Mouse (Mus musculus) left cerebral cortex, postnatal 25 days (tissue): Measurements from ENCODE around the gene Hydin. TPM values are rescaled to one million over a fixed set of nuclear protein-coding genes. Genes with fewer than 3 reads are reported as not detected.
"Not testable (repeated sequence)": the region's sequence is repeated elsewhere in the genome, so short reads cannot be mapped to it uniquely, and the experiment has no call there.

Source experiments
- DNase-seq, 2 experiments: peaks; one replicate each; pipeline ENCODE4 v3.0.0; 2022; ENCODE audit warnings: low spot score in 2 of 2, mixed read lengths in 1 of 2
- intact Hi-C: fragments of 180-260 bp; cut with DNase I; formaldehyde crosslinking; loops from one replicate; pipeline ENCODE4 v1.15.1; 2025
- total RNA-seq, 2 experiments: library from RNA; stranded (reverse); gene quantifications; 2 replicates each; pipeline ENCODE4 v1.2.3; 2021

Gene Hydin
- total RNA-seq, 2 experiments from 2014 or later, result 0.39 to 0.41 TPM

DNA sequence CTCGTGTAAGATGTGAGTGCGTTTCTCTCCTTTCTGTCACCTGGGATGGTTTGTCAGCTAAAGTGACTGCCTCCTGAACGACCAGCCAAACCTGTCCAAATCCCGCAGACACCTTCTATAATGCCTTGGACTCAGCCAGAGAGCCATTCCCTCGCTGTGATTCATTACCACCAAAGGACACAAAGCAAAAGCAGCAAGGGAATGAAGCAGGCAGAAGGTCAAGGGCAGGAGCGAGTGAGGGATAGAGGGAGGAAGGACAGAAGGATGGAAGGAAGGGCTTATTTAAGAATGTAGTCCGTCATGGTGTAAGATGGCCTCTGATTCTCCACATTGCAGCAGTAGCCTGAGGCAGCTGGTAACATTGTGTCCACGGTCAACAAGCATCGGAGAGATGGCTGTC, 229.5 kb downstream of the Hydin start:
- intact Hi-C loops, result no loop called here
- DNase-seq, result no peak

DNA sequence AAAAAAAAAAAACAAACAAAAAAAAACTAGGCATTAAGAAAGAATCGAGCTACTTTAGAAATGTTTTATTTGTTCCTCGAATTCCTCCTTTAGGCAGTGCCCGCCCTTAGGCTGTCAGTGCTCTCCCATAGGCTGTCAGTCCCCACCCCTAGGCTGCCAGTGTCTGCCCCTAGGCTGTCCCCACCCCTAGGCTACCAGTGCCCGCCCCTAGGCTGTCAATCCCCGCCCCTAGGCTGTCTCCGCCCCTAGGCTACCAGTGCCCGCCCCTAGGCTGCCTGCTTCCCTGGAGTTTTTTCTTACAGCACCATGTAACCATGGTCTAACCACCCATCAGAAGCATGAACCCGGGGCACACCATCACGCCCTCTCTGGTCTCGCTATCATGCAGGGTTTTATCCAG, 233.5 kb downstream of the Hydin start:
- no peak for DNase-seq
- intact Hi-C loops, result no loop called here

DNA sequence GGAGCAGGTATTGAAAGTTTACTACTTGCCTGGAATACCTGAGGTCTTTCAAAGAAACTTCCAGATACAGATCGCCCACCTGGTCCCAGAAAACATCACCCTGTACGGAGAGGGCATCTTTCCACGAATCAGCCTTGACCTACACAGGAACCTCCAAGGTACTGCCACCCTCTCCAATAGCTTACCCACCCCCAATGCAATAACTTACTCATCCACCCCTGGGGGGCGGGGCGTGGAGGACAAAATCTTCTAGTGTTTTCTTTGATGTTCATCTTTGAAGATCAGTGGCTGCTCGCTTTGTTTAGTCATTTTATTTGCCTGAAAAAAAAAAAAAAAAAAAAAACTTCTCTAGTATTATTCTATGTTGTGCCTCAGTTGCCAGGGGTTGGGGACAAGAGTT, 233.9 kb downstream of the Hydin start:
- no peak for DNase-seq
- intact Hi-C loops, result no loop called here

DNA sequence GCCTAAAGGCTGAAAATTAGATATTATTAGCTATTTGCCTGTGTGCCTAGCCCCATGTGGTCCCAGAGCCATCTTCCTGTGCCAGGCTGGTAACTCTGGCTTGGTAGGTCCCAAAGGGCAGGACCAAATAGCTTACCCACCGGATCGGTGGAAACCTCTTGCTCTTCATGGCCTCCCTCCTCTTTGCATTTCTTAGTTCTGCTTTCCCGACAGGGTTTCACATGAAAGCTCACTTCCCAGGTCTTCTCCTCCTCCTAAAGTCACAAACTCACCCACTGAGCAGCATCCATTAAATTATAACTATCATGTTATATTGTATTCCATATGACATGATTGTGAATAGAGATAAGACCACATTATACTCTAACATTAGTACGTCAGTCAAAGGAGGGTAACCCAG, 234.6 kb downstream of the Hydin start:
- DNase-seq, result no peak
- intact Hi-C loops, result no loop called here

DNA sequence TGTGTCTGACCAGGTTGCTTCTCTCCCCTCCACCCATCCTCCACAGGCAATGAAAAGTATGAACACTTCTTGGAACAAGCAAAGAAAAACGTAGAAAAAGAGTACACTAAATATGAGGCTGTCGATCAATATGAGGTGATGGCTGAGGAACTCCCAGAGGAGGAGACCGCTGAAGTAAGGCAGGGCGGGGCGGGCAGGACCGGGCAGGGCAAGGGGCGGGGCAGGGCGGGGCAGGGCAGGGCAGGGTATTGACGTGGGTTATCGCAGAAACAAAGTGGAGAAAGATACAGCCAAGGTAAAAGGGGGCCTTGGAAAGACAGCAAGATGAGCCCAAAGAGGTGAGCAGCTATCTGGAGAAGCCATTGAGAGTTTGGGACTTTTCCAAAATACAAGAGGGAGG, 236.1 kb downstream of the Hydin start:
- intact Hi-C loops, result no loop called here
- DNase-seq, result no peak

DNA sequence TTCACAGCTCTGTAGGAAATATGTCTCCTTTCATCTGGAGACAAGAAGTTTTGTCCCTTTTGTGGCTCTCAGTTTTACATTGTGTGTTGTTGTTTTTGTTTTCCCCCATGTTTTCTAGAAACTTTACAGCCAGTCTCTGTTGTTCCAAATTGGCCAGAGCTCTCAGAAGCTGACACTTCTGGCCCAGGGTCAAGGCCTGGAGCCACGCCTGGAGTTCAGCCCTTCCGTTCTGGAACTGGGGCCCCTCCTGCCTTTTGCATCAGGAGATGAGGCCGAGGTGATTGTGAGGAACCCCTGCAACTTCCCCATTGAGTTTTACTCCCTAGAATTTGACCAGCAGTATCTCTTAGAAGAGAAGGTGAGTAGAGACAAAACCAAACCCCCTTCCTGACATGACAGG, 242.0 kb downstream of the Hydin start:
- intact Hi-C loops, result loop anchor here (5.0 kb wide), 1 partner anchor 99 kb away; no protein-coding TSS in a partner anchor
- no peak for DNase-seq

DNA sequence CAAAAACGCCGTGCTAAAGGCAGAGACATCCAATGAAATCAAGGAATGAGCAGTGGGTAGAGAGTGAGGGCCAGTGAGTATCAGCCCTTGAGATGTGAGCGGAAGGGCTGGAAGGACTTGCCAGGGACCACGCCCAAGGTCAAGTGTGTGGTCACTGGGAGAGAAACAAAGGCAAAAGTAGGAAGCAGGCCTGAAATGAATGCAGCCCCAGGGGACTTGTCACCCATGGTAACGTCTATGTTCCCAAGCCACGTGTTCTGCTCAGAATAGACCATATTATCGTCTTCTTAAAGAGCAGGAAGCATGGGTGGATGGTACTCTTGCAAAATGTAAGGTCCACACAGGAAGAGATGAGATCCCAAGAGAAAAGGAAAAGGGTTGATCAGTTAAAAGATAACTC, 253.0 kb downstream of the Hydin start:
- DNase-seq, result no peak
- intact Hi-C loops, result no loop called here

DNA sequence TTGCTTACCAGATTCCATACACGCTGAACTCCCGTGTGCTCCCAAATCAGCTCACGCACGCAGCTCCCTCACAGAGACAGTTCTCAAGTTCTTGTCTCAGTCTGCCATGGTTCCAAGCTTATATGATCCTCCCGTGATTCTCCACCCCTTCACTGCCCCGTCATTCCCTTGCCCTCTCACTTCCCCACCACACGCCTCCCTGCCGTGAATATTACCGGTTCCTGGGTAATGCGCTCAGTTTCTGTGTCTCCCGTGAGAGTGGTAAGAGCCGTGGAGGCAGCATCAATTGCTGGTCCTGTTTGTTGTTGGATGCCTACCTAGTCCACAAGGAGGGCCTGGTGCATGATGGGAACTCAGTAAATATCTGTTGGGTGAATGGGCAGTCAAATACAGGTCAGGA, 255.1 kb downstream of the Hydin start:
- intact Hi-C loops, result no loop called here
- no peak for DNase-seq

DNA sequence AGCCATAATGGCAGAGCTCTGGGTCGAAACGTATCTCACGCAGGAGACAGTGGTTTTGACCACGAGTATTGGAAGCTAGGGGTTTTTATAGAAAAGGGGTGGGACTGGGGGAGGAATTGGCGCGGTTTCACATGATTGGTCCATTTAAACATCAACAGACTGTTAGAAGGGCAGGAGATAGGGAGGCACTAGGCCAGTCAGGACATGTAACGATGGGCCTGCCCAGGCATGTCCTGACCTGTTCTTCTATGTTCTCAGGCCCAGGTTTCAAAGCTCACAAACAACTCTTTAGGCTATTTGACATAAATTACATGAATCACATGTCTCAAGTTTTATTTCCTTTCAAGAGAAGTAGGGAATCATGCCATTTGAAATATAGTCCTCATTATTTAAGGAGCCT, 255.7 kb downstream of the Hydin start:
- DNase-seq, intact Hi-C loops: not testable (repeated sequence)

DNA sequence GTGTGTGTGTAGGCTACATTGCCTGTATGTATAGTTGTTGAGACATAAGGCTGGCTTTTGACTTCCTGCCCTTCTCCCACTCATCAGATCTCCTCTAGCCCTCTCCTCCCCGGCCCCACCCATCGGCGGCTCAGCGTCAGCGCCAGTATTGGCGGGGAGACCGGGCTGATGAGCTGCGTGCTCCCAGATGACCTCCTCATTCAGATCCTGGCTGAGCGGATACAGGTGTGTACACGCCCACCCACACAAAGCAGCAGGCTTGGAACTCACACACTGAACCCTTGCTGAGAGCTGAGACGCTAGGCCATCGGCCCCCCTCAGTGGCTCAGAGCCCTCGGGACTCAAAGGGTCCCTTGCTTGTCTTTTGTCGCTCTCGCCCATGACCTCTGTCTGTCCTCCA, 256.2 kb downstream of the Hydin start:
- intact Hi-C loops, result no loop called here

DNA sequence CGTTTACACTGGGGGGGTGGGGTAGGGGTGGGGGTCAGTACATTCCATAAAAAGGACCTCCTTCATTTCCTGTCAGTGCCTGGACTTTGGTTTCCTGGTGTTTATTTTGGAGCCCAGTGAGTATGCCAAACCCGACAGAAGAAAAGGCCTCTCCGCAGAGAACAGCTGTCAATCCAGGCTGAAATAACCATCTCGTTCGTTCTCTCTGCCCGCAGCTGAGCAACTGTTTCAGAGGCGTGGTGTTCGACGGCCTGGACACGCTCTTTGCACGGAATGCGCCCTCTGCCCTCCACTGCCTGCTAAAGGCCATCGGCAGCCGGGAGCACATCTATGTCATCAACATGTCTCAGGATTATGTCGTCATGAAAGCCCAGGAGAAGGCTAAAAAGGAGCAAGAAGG, 258.5 kb downstream of the Hydin start:
- intact Hi-C loops, result no loop called here

More for the DNA sequence above, 256.2 kb downstream of the Hydin start:
- DNase-seq, result no peak

DNA sequence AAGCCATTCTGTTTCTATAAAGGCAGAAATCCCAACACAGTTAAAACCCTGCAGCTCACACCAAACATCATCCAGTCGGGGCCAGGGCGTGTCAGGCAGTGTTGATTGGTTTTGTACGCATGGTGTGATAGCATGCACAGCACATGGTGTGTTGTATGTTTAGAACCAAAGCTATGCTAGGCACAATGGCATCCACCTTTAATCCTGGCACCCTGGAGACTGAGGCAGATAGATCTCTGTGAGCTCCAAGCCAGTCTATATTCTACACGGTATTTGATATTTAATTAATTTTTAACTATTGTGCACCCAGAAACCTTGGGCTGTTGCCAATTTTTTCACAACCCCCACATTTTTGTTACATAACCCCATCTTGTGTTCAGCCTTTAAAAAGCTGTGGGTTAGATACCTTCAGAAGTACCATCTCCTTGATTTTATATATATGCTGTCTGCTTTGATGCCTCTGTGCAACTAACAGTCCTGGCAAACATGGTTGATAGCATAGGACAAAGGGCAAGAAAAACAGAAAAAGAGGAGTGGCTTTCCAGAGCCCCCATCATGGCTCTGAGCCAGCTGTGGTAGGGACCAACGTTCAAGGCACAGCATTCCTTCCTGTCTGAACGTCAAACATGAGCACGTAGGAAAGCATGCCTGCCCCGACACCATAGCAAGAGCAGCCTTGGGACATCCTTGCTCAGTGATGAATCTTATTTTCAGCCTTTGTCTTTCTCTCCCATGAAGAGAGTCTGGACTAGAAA, 263.4 kb downstream of the Hydin start:
- intact Hi-C loops, result no loop called here
- no peak for DNase-seq

More for the DNA sequence above, 258.5 kb downstream of the Hydin start:
- no peak for DNase-seq

DNA sequence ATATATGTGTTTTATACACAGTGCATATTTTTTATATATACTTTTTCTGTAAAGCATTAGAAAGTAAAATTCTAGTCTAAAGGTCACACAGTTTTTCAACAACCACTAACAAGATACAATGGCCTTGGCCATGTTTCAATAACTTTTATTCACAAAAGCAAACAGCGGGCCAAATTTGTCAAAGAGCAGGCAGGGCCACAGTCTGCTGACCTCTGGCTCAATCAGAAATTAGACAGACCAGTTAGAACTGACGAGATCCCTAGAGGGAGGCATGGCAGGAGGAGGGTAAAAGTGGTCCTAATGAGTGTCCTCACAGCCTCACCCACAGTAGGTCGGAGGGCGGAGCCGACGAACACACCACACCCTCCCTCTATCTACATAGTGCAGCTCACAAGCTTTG, 267.0 kb downstream of the Hydin start:
- intact Hi-C loops, result no loop called here
- DNase-seq, result no peak

DNA sequence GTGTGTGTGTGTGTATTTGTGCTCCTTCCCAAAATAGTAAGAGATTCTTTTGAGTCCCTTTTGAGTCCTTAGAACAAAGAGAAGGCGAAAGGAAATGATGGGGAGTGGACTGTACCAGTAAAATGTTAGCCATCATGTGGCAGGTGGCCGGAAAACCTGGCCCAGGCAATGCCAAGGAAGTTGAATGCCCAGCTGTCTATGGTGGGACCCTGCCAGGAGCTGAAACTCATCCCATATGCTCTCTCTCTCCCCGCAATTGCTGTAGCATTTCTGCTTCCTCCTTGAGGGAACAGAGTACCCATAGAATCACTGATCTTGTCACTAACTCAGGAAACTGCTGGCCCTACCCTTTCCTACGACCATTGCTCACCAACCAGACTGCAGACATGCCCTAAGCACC, 271.1 kb downstream of the Hydin start:
- DNase-seq, result no peak
- intact Hi-C loops, result no loop called here

DNA sequence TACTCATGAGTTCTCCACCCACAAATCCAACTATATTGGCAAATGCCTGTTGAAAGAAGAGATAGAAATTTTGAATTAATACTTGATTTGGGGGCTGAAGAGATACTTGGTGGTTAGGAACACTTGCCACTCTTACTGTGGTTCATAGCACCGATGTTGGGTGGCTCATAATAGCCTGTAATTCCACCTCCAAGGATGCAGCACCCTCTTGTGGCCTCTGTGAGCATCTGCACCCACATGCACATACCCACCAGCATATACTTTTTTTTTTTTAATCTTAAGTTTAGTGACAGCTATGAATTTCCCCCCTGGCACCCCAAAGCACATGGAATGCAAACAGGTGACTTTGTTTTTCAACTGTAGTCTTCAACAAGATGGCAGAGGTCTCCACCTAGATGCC, 283.6 kb downstream of the Hydin start:
- intact Hi-C loops, result no loop called here

DNA sequence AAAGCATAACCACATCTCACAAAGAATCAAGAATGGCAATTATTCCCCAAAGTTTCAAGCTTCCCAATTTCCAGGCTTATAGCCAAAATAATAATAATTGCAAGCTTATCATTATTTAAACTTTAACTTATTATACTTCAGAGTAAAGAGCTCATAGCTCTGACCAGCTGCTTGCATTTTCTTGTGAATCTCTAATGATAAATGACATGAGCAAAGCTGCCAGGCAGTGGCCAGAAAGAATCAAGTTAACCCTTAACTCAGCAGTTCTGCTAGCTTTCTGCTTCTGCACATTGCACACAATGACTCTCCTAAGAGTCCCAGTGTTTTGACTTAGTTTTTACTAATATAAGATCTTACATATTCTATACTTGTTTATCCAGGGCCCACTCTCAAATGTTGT, 285.3 kb downstream of the Hydin start:
- intact Hi-C loops, result not testable (repeated sequence)

More for the DNA sequence above, 283.6 kb downstream of the Hydin start:
- DNase-seq, result no peak

DNA sequence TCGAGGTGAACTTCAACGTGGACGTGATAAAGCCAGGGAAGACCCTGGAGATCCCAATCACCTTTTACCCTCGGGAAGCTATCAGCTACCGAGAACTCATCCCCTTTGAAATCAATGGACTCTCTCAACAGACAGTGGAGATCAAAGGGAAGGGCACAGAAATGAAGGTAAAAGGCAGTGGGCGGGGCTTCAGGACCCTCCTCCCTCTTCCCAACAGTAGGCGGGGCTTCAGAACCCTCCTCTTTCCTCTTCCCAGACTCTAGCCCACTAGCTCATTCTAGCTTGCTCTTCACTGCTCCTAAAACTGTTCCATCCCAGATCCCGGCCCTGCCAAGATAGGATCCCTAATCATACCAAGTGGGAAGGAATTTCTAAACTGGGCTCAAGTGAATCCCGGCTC, 325.9 kb downstream of the Hydin start:
- intact Hi-C loops, result no loop called here

More for the DNA sequence above, 285.3 kb downstream of the Hydin start:
- DNase-seq, result not testable (repeated sequence)

DNA sequence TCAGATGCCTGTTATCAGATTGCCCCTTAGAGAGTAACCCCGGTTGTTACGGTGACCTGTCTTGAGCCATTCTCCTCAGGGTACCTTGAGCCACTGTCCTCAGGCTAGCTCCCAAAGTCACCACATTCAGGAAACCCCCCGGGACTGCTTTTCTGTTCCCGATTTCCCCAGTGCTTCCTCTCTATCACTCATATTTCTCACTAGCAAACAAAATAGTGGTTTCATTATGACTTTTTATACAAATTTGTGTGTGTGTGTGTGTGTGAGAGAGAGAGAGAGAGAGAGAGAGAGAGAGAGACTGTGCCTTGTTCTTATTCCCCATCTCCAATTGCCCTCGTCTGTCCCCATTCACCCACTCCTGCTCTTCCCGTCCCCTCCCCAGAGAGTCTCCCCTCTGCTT, 327.4 kb downstream of the Hydin start:
- no peak for DNase-seq
- intact Hi-C loops, result no loop called here

More for the DNA sequence above, 325.9 kb downstream of the Hydin start:
- no peak for DNase-seq

DNA sequence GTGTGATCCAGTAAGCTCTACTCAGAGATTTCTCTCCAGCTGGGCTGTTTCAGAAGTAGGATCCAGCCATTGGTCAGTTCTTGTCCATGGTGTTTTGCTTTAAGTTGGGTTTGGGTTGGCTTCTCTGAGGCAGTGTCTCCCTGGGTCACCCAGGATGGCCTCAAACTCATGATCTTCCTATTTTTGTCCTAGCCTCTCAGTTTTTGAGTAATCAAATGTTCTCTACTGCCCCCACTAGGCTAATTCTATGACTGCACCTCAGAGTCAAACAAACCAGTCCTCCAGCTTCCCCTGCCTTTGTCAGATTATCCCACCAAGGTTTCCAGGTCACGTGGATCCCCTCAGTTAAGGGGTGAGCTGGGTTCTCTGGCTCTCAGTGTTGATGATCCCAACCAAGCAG, 337.8 kb downstream of the Hydin start:
- DNase-seq, result peak; percentile 35 to 44

DNA sequence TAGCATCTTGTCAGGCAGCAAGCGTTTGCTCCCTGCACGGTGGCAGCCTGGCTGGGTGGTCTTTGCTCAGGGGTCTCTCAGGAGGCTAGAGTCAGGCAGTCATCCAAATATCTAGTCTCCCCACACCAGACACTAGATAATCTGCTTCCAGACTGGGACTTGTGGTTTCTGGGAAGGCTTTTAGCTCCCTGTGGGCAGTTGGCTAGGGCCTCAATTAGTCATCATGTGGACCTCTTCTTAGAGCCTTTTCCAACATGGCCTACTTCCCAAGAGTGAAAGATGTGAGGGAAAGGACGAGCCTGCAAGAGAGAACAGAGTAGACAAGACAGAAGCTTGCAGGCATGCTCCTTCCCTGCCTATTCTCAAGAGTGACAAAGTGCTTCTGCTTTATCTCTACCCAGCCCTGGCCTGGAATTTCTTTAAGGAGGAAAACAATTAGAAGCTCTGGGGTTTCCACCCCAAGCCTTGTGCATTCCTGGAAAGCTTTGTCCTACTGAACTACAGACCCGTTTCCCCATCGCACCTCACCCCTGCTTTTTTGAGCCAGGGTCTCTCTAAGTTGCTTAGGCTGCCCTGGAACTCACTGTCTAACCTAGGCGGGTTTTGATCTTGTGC, 338.7 kb downstream of the Hydin start:
- intact Hi-C loops, result loop anchor here (5.0 kb wide), 1 partner anchor 98 kb away; no protein-coding TSS in a partner anchor
- no peak for DNase-seq

More for the DNA sequence above, 337.8 kb downstream of the Hydin start:
- intact Hi-C loops, result loop anchor here (5.0 kb wide), 1 partner anchor 472 kb away; no protein-coding TSS in a partner anchor

DNA sequence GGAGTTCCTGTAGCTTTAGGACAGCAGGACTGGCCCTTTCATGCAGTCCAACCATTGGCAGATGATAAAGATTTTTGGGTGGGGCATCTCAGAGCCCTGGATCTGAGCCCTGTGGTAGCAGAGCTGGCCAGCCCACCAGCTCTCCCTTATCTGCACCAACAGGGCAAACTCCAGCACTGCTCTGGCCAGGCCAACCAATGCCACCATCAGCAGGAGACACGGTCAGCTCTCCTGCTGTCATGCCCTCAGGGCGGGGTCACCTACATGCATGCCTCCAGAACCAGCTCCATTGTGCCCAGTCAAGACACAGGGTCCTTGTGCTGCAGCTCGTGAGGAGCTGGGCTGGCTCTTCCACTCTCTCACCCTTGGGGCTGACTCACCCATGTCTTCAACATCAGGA, 349.0 kb downstream of the Hydin start:
- DNase-seq, result no peak
- intact Hi-C loops, result no loop called here
